21 mouse cellular contexts compared by ENCODE assay signal in the genomic region with DNA sequence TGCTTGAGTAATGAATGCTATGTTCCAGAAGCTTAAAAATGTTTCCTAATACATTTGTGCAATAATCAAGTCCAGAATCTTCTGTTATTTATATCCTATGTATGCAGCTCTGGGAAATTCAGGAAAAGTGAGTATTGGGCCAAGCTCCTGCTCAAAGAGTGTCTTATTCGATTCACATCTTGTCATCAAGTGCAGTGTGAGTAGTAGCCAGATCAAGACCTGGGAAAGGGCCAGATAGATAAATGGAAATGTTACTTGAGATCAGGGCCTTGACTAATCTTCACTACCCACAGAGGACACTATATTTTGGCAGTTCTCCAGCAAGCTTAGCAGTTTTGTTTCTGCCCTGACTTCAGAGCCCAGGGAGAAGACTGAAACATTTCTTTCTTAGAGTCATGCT.
DNase-seq lines count a peak whose midpoint lies in the region; ATAC-seq lines count a peak whose summit lies in the region.
"Had no signal": no experiment of that assay in that cellular context is flagged by ENCODE, and none has a peak within 500 bp of the region (broad histone marks: within the 10 kb centered on the region; RNA-seq: fewer than 3 reads in every experiment).

No protein-coding gene starts in this region.

- no peaks in the 10 kb centered on the region for H3K4me1 ChIP-seq in lung, embryonic 16.5 days (replicated peaks; ENCODE audit: control insufficient read depth, insufficient read depth, low read length)
- H3K4me1 ChIP-seq: forebrain, embryonic 13.5 days; limb, embryonic 12.5 days; neural tube, embryonic 12.5 days; stomach, embryonic 15.5 days had no signal

- 0 out of 2 replicates have a peak overlapping the region, but pooled peaks have one; percentile 31 for H3K27ac ChIP-seq in lung, embryonic 16.5 days (ENCODE audit: low read length)
- H3K27ac ChIP-seq: forebrain, embryonic 13.5 days; left cerebral cortex, adult 2 months; limb, embryonic 12.5 days; liver, embryonic 14.5 days; neural tube, embryonic 12.5 days; stomach, embryonic 15.5 days had no signal

- peak; percentile 52 for ATAC-seq in lung, embryonic 16.5 days (ENCODE audit: low read depth)
- peak; percentile 54 for ATAC-seq in megakaryocyte progenitor cell, adult 5-6 weeks (replicated peaks; ENCODE audit: poor library complexity)
- ATAC-seq: forebrain, embryonic 13.5 days had no signal

- DNase-seq in adrenal gland, adult 8-10 months = peak; percentile 10
- no peak for DNase-seq in adrenal gland, postnatal 25 days
- no peak for DNase-seq in lung, postnatal 25 days (ENCODE audit: low spot score)
- peak; percentile 14 for DNase-seq in adrenal gland, postnatal 14 days
- DNase-seq in urinary bladder, adult 2 months (ENCODE audit: low spot score) = no peak
- DNase-seq: cerebellum, adult 11-12 months; gastrocnemius, postnatal 36 days; heart, postnatal 36 days; kidney, adult 2 months; kidney, postnatal 14 days; right cerebral cortex, postnatal 14 days; thymus, adult 2 months had no signal

- no peak overlapping the region for H3K4me3 ChIP-seq in lung, embryonic 16.5 days (ENCODE audit: low read length)
- H3K4me3 ChIP-seq: forebrain, embryonic 13.5 days; heart, embryonic 12.5 days; left cerebral cortex, adult 2 months; limb, embryonic 12.5 days; neural tube, embryonic 12.5 days; stomach, embryonic 15.5 days had no signal

- H3K27me3 ChIP-seq in lung, embryonic 16.5 days (ENCODE audit: control insufficient read depth, insufficient read depth, low read depth, low read length) = no peaks in the 10 kb centered on the region
- H3K27me3 ChIP-seq: forebrain, embryonic 13.5 days; heart, embryonic 12.5 days; limb, embryonic 12.5 days; neural tube, embryonic 12.5 days; stomach, embryonic 15.5 days had no signal

- no peaks in the 10 kb centered on the region for H3K36me3 ChIP-seq in lung, embryonic 16.5 days (ENCODE audit: control insufficient read depth, insufficient read depth, low read length)
- H3K36me3 ChIP-seq: heart, embryonic 12.5 days; limb, embryonic 12.5 days; neural tube, embryonic 12.5 days; stomach, embryonic 15.5 days had no signal

- no peak overlapping the region for H3K4me2 ChIP-seq in lung, embryonic 16.5 days (ENCODE audit: low read depth, low read length)
- H3K4me2 ChIP-seq: forebrain, embryonic 13.5 days; heart, embryonic 12.5 days; limb, embryonic 12.5 days; neural tube, embryonic 12.5 days; stomach, embryonic 15.5 days had no signal

- 31% methylated on average over 1 of the region's 1 CpGs for WGBS in lung, embryonic 16.5 days

- H3K9ac ChIP-seq in lung, embryonic 16.5 days (ENCODE audit: low read length) = no peak overlapping the region
- H3K9ac ChIP-seq: forebrain, embryonic 13.5 days; heart, embryonic 12.5 days; limb, embryonic 12.5 days; liver, embryonic 14.5 days; neural tube, embryonic 12.5 days; stomach, embryonic 15.5 days had no signal

- no peaks in the 10 kb centered on the region for H3K9me3 ChIP-seq in lung, embryonic 16.5 days (ENCODE audit: control insufficient read depth, low read length)
- H3K9me3 ChIP-seq: forebrain, embryonic 13.5 days; heart, embryonic 12.5 days; limb, embryonic 12.5 days; neural tube, embryonic 12.5 days; stomach, embryonic 15.5 days had no signal

Comparison
In these comparisons a context has a peak if more than half of its experiments do, and no peak if none do; other contexts are left out.
1. DNase-seq: peak in adrenal gland, adult 8-10 months (single experiment) and adrenal gland, postnatal 14 days (single experiment); none in adrenal gland, postnatal 25 days (single experiment), lung, postnatal 25 days (single experiment) and urinary bladder, adult 2 months (single experiment).